Mouse (Mus musculus) mouse embryonic stem cell (cell line): ENCODE measurements around the gene Hoxb2.

ENCODE experiments used
- in situ Hi-C, 2 experiments: fragments of 300-500 bp; cut with MboI; formaldehyde crosslinking; loops; 1 replicate in 1 of 2; 3 replicates in 1 of 2; pipeline ENCODE4 v1.14.3; 2019 to 2020; ENCODE audit warnings: low sequenced_read_pairs in 2 of 2, low pct_unique_long_range_greater_than_20kb in 1 of 2, mixed read lengths in 1 of 2; ENCODE audit not compliant: unreplicated experiment in 1 of 2

Gene Hoxb2

DNA sequence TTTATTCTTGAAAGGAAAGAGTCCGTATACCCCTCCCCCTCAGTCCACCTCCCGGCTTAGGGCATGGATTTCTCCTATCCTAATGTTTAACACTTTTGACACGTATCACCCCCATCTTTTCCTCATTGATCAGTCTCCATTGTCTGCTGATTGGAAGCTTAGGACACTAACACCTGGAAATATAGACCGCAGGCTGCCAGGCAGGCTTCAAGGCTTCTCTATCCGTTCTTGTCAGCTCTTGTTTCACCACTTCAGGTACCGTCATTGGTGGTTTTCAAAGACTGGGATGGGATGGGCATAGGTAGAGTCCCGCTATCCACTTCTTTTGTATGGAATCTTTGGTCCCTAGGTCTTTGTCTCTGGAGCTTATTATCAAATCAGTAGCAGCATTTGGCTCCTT lies 23.2 kb upstream of the Hoxb2 start:
- in situ Hi-C loops = loop anchor here in 1 of 2 experiments (10.0 to 25.0 kb wide), 2 partner anchors 152 to 685 kb away; partner anchors contain the start of gene Sp6

- in situ Hi-C loops = loop anchor here in 1 of 2 experiments (10.0 to 25.0 kb wide), 2 partner anchors 153 to 685 kb away; partner anchors contain the start of gene Sp6
Measured at GRCm38 (mm10) chr11:96327750-96328149, 22.6 kb upstream of the Hoxb2 start.

DNA sequence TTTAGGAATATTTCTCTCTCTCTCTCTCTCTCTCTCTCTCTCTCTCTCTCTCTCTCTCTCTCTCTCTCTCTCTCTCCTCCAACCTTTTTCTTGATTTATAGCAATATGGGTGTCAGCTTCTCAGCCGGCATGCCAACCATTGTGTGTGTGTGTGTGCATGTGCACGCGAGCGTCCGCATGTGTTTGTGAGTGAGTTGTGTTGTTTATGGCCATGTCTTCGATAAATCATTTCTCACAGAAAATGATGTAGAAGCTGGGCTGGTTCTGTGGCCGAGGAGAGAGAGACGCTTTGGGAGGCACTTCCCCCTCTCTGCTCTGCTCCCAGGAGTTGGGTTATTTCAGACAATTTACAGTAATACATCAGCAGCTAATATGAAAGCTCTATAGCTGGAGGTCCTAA lies 21.7 kb upstream of the Hoxb2 start:
- in situ Hi-C loops = loop anchor here in 1 of 2 experiments (10.0 to 25.0 kb wide), 2 partner anchors 154 to 684 kb away; partner anchors contain the start of gene Sp6

DNA sequence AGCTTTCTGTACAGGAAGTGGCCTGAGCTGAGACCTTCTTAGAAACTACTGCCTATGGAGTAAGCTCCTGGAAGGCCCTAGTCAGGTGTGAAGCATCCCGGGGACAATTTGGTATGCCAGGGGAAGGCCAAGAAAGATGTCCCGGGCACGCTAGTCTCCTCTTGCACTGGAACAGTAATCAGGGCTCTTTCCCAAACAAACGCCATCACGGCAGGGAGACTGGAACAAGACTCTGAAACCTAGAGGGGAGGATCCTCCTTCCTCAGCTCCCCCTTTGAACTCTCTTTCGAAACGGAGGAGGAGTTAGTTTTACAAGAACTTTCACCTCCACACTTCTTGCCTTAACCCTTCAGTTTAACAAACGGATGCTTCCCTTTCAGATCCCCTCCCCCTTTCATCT lies 18.2 kb upstream of the Hoxb2 start:
- in situ Hi-C loops = loop anchor here in 1 of 2 experiments (25.0 kb wide), 1 partner anchor 680 kb away; the partner anchor contains the start of gene Sp6

DNA sequence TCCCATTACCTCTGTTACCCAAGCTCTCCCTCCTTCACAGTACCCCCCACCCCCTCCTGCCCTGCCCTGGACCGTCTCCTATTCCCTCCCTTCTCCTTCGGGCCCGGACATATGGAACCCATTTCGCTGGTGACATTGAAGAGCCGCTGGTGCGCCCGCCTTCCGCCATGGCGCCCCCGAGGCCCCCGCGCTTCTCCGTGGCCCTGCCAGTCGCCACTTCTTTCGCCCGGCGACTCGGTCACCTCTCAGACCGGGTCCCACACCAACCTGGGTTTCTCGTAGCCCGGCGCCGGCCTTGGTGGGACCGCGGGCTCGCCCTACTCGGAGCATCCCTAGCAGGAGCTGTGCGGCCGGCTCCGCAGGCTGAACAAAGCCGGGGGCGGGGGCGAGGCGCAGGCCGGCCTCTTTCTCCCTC lies 17.7 kb upstream of the Hoxb2 start:
- in situ Hi-C loops = loop anchor here in 1 of 2 experiments (25.0 kb wide), 1 partner anchor 680 kb away; the partner anchor contains the start of gene Sp6

- in situ Hi-C loops = loop anchor here in 1 of 2 experiments (25.0 kb wide), 1 partner anchor 679 kb away; the partner anchor contains the start of gene Sp6
Measured at GRCm38 (mm10) chr11:96333241-96334001, 16.9 kb upstream of the Hoxb2 start.

GRCm38 (mm10) chr11:96334002-96334364 lies 16.3 kb upstream of the Hoxb2 start:
- in situ Hi-C loops = loop anchor here in 1 of 2 experiments (25.0 kb wide), 1 partner anchor 678 kb away; the partner anchor contains the start of gene Sp6

DNA sequence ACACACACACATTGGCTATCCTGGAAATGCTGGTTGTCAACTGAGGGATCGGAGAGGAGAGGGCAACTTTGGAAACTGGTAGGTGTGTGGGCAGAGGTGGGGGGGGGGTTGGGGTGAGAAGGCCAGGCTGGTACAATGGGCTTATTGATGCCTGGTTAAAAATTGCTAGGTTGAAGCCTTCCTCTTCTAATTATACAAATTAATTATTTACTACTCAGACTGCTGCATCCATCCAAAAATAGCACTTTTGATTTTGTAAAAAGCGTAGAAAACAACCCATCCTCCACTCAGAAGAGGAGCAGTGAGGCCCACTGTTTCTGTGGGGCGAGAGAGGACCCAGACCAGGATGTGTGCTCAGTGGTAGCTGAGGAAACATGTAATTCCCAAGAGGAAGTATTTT lies 15.3 kb upstream of the Hoxb2 start:
- in situ Hi-C loops = loop anchor here (5.0 to 25.0 kb wide), 2 partner anchors 38 to 677 kb away; partner anchors contain the start of gene Sp6 (in 1 of the 2)

DNA sequence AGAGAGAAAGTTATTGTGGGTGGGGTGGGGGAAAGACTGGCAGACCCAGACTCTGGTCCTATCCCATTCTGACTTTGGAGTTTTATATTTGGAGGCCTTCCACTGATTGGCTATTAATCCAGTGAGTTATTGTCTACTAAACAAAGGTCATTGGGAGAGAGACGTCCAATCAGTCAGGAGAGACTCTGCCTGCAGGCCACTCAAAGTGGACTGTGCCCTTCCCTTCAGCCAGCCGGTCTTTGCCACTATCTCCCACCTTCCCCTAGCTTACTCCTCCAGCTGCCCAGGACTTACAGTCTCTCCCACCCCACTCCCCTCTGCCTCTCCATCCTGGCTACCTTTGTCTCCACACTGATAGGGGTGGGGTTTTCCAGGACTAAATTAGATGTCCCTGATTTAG lies 13.7 kb upstream of the Hoxb2 start:
- in situ Hi-C loops = loop anchor here (5.0 to 25.0 kb wide), 2 partner anchors 39 to 676 kb away; partner anchors contain the start of gene Sp6 (in 1 of the 2)

DNA sequence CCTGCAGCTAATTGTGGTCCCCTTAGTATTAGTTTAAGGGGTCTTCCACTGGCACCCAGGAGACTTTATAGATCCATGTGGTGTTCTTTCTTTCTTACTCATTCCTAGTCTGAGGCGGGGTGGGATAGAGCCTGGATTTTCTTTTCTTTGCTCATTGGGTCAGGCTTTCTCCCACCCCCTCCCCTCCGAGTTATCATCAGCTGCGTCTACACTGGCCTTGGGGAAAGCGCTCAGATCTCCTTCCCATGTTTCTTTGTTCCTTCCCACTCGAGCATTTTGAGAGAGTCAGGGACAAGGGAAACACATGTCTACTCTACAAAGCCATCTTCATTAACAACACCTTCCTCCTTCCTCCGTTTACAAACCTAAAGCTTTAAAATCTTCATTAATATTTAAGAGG lies 13.3 kb upstream of the Hoxb2 start:
- in situ Hi-C loops = loop anchor here (5.0 to 25.0 kb wide), 2 partner anchors 40 to 675 kb away; partner anchors contain the start of gene Sp6 (in 1 of the 2)

DNA sequence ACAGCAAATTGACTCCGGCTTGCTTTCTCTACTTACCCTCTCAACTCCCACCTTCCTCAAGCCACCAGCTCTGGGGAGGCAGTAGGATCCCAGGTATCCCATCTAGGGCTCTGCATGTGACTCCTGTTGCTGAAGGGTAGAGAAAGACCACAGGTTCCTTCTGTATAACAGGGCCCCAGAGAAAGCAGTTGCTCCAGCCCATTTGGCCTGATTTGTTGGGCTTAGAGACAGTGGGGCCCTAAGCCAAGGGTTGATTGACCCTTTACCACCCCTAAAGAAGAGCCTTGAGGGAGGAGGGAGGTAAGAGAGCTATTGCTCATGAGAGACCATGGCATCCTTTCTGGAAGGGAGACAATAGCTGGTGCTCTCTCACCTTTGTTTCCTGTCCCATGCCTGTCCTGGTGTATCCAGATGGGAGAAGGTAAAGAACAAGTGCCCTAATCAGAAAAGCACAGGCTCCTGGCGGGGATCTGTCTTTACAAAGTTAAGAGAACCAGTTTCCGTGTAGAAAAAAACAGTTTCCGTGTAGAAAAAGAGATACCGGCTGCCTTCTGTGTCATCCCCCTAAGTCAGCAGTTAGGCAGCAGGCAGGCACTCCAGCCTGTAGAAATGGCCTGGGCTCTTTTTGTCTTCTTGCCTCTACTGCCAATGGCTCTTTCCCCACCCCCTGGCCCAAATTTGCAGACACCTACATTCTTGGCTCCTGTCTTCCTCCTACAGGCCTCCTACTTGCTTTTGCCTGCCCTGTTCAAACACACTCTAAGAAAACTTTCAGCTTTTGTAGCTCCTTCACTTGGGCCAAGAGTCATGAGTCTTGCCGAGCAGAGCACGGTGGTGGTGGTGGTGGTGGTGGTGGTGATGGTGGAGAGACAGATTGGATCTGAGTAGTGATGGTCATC lies 11.1 kb upstream of the Hoxb2 start:
- in situ Hi-C loops = loop anchor here (5.0 to 25.0 kb wide), 2 partner anchors 42 to 673 kb away; partner anchors contain the start of gene Sp6 (in 1 of the 2)

- in situ Hi-C loops = loop anchor here in 1 of 2 experiments (25.0 kb wide), 1 partner anchor 671 kb away; the partner anchor contains the start of gene Sp6
Measured at GRCm38 (mm10) chr11:96340698-96341365, 9.5 kb upstream of the Hoxb2 start.

GRCm38 (mm10) chr11:96341701-96342575 lies 8.4 kb upstream of the Hoxb2 start:
- in situ Hi-C loops = loop anchor here in 1 of 2 experiments (25.0 kb wide), 1 partner anchor 670 kb away; the partner anchor contains the start of gene Sp6

DNA sequence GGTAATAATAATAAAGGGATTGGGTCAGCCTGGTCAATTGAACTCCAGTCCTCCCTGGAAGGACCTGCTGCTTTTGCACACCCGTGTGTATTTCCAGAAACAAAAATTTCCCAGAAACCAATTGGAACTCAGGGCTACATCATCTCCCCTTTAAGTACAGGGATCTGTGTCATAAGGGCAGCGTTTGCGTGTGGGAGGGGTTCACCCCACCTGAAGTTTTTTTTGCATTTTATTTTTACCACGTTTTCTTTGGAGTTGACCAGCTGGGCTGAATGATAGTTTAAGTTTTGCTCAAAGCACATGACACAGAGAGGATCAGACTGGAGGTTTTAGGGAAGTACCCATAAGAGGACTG lies 7.8 kb upstream of the Hoxb2 start:
- in situ Hi-C loops = loop anchor here in 1 of 2 experiments (25.0 kb wide), 1 partner anchor 670 kb away; the partner anchor contains the start of gene Sp6

DNA sequence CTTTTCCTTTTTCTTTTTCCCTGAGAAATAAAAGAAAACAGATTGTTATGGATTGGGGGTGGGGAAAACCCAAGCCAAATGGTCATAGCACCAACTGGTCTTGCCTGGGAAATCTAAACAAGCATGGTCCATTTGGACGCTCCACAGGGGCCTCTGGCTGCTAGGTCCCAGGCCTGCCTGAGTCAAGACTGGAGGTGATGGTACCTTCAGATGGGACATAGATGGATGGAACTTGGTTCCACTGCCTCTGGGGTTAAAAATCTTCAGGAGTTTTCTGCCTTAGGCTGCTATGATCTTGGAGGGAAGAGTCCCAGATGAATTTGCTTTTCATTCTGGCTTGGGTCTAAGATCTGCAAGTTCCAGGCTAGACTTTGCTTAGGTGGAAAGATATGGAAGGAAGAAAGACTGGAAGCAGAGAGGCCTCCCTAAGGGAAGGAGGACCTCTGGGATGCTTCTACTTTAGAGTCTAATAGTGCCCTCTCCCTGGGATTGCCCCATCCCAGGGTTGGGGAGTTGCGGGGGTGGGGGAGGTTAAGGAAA lies 7.0 kb upstream of the Hoxb2 start:
- in situ Hi-C loops = loop anchor here in 1 of 2 experiments (25.0 kb wide), 1 partner anchor 669 kb away; the partner anchor contains the start of gene Sp6

DNA sequence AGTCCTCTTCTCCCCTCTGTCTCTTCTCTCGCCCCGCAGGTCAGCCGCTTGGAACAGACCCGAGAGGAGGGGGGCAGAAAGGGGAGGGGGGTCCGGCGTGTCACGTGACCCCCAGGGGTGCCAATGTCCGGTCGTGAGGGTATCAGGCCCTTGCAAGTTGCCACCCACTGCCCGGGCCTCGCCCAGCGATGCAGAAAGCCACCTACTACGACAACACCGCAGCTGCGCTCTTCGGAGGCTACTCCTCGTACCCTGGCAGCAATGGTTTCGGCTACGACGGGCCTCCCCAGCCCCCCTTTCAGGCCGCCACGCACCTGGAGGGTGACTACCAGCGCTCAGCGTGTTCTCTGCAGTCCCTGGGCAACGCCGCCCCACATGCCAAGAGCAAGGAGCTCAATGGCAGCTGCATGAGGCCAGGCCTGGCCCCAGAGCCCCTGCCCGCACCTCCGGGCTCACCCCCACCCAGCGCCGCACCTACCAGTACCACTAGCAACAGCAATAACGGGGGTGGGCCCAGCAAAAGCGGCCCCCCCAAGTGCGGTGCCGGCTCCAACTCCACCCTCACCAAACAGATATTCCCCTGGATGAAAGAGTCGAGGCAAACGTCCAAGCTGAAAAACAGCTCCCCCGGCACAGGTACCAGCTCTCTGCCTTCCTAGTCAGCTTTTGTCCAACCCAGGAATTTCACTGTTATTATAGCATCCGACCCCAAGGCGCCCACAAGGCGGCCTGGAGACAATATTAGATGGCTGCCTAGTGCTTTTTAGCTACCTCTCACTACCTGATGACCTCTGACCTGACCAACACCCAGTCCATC lies 6.1 kb upstream of the Hoxb2 start:
- in situ Hi-C loops = loop anchor here in 1 of 2 experiments (25.0 kb wide), 1 partner anchor 668 kb away; the partner anchor contains the start of gene Sp6
